ENCODE assay signal across 1 mouse cellular context in genomic region chr9:14698582-14699287, GRCm38 (mm10).
TF ChIP-seq lines count a peak whose summit lies in the region.

No protein-coding gene starts in this region.

TF ChIP-seq in CH12.LX, 34 proteins besides CTCF, POLR2A, EP300 and RAD21:
- TF ChIP-seq NRF1 (IDR thresholded peaks at IDR 0.05; ENCODE audit: low read depth, low read length) (no peak), ZMIZ1 (IDR thresholded peaks at IDR 0.05; ENCODE audit: low read depth, low read length) (no peak), TCF12 (IDR thresholded peaks at IDR 0.05; ENCODE audit: low read depth, low read length) (no peak), E2F4 (IDR thresholded peaks at IDR 0.05; ENCODE audit: insufficient replicate concordance, low read depth, low read length) (no peak), MXI1 (IDR thresholded peaks at IDR 0.05; ENCODE audit: low read depth, low read length) (no peak), MAFK (IDR thresholded peaks at IDR 0.05; ENCODE audit: insufficient replicate concordance, low read length) (no peak), USF2 (conservative IDR thresholded peaks at IDR 0.05; ENCODE audit: low read depth, low read length) (no peak), MAZ (IDR thresholded peaks at IDR 0.05; ENCODE audit: low read depth, low read length) (no peak), CHD2 (IDR thresholded peaks at IDR 0.05; ENCODE audit: low read length) (no peak), SMC3 (IDR thresholded peaks at IDR 0.05; ENCODE audit: low read depth, low read length) (peak; percentile 92), TBP (conservative IDR thresholded peaks at IDR 0.05; ENCODE audit: low read depth, low read length) (no peak), ZC3H11A (IDR thresholded peaks at IDR 0.05; ENCODE audit: low read depth, low read length) (peak; percentile 85)
